Mouse (Mus musculus) liver, postnatal 0 days (tissue): ENCODE measurements at regions not wholly inside any gene's neighbourhood (a gene's known extent, or its start where the extent isn't known, plus 50 kb on each side); places are given as distances from the start of the nearest gene placed in this dataset.

Source experiments
- ATAC-seq: fragments of 200-750 bp; cut with Nextera tagmentation; 2 replicates; pipeline ENCODE4 v1.8.0; 2017; ENCODE audit warnings: mild to moderate bottlenecking, moderate library complexity
- DNase-seq: peaks from one replicate; pipeline ENCODE4 v3.0.0-alpha.2; 2016
- H3K27ac ChIP-seq: fragments of 300-500 bp; sonication (generic); 2 replicates; pipeline ENCODE4 v1.5.1; 2014; ENCODE audit warnings: antibody characterized with exemption, moderate library complexity, mild to moderate bottlenecking, low read depth
- H3K27me3 ChIP-seq: fragments of 300-500 bp; sonication (generic); 2 replicates; pipeline ENCODE4 v1.6.1; 2014; ENCODE audit warnings: low read length, control low read depth, mixed read lengths; ENCODE audit not compliant: insufficient read depth
- H3K36me3 ChIP-seq: fragments of 300-500 bp; sonication (generic); replicated peaks from 2 replicates; pipeline ENCODE4 v1.6.1; 2014; ENCODE audit warnings: mild to moderate bottlenecking, control low read depth, low read length, moderate library complexity, mixed read lengths; ENCODE audit not compliant: insufficient read depth
- H3K4me1 ChIP-seq: fragments of 300-500 bp; sonication (generic); 2 replicates; pipeline ENCODE4 v1.6.1; 2014; ENCODE audit warnings: antibody characterized with exemption, mild to moderate bottlenecking, control low read depth; ENCODE audit not compliant: insufficient read depth
- H3K4me2 ChIP-seq: fragments of 300-500 bp; sonication (generic); 2 replicates; pipeline ENCODE4 v1.6.1; 2014; ENCODE audit warnings: low read depth, mild to moderate bottlenecking, low read length, moderate library complexity, mixed read lengths
- H3K4me3 ChIP-seq: fragments of 300-500 bp; sonication (generic); 2 replicates; pipeline ENCODE4 v1.5.1; 2014; ENCODE audit warnings: low read depth, low read length
- H3K9ac ChIP-seq: fragments of 300-500 bp; sonication (generic); replicated peaks from 2 replicates; pipeline ENCODE4 v1.6.1; 2014; ENCODE audit warnings: mild to moderate bottlenecking, moderate library complexity
- H3K9me3 ChIP-seq: fragments of 300-500 bp; sonication (generic); 2 replicates; pipeline ENCODE4 v1.6.1; 2016; ENCODE audit warnings: mild to moderate bottlenecking, control low read depth, low read length, mixed read lengths
- CTCF ChIP-seq: sonication (generic); IDR thresholded peaks from 2 replicates; pipeline ENCODE4 v1.5.1; 2016; ENCODE audit warnings: antibody characterized with exemption, low read depth
- EP300 ChIP-seq: IDR thresholded peaks from 2 replicates; pipeline ENCODE4 v1.6.1; 2016; ENCODE audit warnings: antibody characterized with exemption, low read depth, mild to moderate bottlenecking
- WGBS: fragments of 180-500 bp; shearing (Covaris S2); extraction: QIAGEN DNeasy Blood & Tissue Kit; methylation state at CpG from one replicate; pipeline ENCODE4 v1.1.7; 2014; ENCODE audit not compliant: insufficient replicate concordance; 5-methylcytosine and 5-hydroxymethylcytosine counted together

DNA sequence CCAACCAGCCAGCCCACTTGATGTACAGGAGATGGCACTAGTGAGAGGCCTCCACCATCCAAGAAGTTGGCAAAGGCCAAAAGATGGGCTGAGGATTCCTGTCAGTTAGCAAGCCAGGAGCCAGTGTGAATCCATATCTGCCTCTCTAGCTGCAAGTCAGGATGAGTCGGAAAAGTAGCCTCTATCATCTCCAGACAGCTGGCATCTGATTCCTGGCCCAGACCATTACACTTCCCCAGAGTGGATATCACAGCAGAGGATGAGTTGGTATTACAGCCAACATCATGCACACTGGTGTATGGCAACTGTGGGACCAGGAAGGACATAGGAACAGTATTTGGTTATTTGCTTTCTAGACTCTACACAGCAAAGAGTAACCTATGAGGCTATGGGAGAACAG is 77.5 kb downstream of the Ackr3 start:
- Histone ChIP-seq H3K27me3 (no peaks in the 10 kb centered on the region), H3K4me1 (no peaks in the 10 kb centered on the region), H3K9me3 (no peaks in the 10 kb centered on the region), H3K36me3 (no peaks in the 10 kb centered on the region), H3K4me2 (no peak overlapping the region), H3K9ac (no peak overlapping the region), H3K4me3 (no peak overlapping the region), H3K27ac (no peak overlapping the region)
- ATAC-seq (peak; percentile 85), DNase-seq (no peak)
- peak; percentile 28; the same call in 1 of the 2 replicates for TF ChIP-seq CTCF
- TF ChIP-seq EP300 = peak; percentile 89
- 75% methylated on average over 1 of the region's 1 CpGs for WGBS

DNA sequence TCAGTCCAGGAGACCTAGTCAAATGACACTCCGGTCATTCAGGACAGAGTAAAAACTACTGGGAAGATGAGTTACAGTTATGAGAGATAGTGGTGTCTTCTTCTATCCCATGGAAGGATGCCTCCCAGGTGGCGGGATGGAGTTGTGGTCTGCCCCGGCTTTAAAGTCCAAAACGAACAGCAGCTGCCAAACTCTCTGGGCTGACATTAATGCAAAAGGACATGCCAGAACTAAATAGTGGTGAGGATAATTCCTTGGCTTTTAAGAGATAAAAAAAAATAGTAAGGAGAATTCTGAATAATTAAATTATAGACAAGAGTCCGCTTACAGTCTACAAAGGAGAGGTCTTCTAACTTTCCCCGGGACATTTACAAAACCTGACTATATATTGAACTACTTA is 78.2 kb downstream of the Ackr3 start:
- Histone ChIP-seq H3K9me3 (no peaks in the 10 kb centered on the region), H3K27me3 (no peaks in the 10 kb centered on the region), H3K4me3 (no peak overlapping the region), H3K4me1 (no peaks in the 10 kb centered on the region), H3K27ac (no peak overlapping the region), H3K4me2 (no peak overlapping the region), H3K36me3 (no peaks in the 10 kb centered on the region), H3K9ac (no peak overlapping the region)
- WGBS = 93% methylated on average over 6 of the region's 6 CpGs
- ATAC-seq (no peak), DNase-seq (no peak)
- TF ChIP-seq EP300 (no peak), CTCF (no peak)

DNA sequence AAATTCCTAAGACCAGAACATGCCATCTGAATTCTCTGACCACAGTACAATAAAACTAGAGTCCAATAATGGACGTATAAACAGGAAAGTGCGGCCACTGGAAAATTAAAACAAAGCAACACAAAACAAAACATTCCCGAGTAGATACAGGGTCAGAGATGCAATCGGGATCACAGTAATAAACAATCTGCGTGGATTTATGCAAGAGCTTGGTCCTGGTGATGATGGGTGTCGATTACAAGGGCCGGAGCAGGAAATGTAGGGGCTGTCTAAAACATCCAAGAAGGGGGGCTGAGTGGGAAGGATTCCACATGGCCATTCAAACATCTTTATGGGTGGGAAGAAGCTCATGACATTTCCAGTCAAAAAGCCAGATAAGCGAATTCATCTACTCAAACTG is 78.6 kb downstream of the Ackr3 start:
- Histone ChIP-seq H3K9ac (no peak overlapping the region), H3K4me1 (0 out of 2 replicates have a peak, but pooled peaks cover under 1% of the 10 kb centered on the region), H3K27me3 (no peaks in the 10 kb centered on the region), H3K4me3 (no peak overlapping the region), H3K9me3 (no peaks in the 10 kb centered on the region), H3K27ac (no peak overlapping the region), H3K36me3 (no peaks in the 10 kb centered on the region), H3K4me2 (no peak overlapping the region)
- DNase-seq (no peak), ATAC-seq (no peak)
- TF ChIP-seq EP300 (no peak), CTCF (no peak)
- WGBS = 78% methylated on average over 8 of the region's 8 CpGs

DNA sequence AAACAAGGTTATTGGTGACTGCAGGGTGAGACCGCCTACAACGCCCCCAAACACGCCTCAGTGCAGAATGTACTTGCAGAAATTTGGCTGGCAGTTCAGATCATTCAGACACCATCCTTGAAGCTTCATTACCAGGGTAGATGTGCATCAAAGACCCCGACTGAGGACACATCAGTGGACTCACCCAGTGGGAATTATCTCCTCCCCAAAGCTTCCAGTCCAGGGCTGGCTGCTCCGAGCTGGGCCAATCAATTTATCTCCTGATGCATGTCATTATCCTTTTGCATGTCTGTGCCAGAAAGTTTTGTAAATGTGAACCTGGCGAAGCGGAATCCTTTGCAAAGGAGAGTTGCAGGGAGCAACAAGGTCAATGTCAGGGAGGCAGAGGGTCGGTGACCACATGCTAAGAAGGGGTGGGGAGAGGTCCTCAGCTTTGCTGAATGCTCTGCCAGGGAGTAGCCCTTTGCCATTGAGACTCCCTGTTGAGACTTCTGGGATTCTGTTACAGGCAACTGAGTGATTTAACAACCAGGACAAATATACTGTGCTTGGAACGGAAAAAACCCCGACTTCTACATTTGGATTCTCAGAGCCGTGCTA is 79.5 kb downstream of the Ackr3 start:
- Histone ChIP-seq H3K4me3 (no peak overlapping the region), H3K9ac (no peak overlapping the region), H3K4me1 (peaks cover 6% of the 10 kb centered on the region), H3K27me3 (no peaks in the 10 kb centered on the region), H3K27ac (no peak overlapping the region), H3K4me2 (no peak overlapping the region), H3K36me3 (no peaks in the 10 kb centered on the region), H3K9me3 (no peaks in the 10 kb centered on the region)
- ATAC-seq (no peak), DNase-seq (no peak)
- 66% methylated on average over 11 of the region's 11 CpGs for WGBS
- no peak for TF ChIP-seq CTCF
- TF ChIP-seq EP300 = no peak

DNA sequence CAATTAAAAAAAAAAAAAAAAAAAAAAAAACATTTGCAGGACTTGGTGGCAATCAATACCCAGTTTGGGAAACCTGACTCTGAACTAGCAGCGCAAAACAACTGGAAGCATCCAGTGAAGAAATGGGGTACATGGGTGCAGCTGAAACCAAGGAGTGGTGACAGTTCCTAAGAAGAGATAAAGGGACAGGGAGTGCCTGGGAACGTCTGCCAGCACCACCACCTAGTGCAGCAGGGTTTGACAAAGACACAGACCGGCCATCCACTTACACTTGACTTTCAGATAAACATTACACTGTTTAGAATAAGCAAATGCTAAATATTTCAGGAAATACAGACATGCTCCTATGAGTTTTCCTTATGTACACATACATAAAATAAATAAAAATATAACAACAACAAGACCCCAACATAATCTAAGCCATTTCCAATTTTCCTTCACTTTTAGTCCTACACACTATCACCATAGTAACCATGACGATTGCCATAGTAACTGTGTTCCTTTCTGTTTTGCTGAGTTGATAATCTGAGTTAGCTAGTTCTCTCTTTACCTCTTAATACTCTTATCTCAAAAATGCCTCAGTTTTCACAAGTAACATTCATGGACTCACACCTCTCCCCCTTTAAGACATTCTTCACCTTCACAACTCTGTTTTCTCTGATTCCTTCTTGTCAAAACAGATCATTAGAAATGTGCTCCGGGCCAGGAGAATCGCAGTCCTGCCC is 80.3 kb downstream of the Ackr3 start:
- H3K36me3 ChIP-seq = no peaks in the 10 kb centered on the region
- ATAC-seq = no peak
- no peak overlapping the region for H3K4me3 ChIP-seq
- no peak overlapping the region for H3K9ac ChIP-seq
- H3K27me3 ChIP-seq = no peaks in the 10 kb centered on the region
- TF ChIP-seq EP300 = no peak
- no peak for TF ChIP-seq CTCF
- H3K27ac ChIP-seq = no peak overlapping the region
- no peak for DNase-seq
- H3K4me2 ChIP-seq = no peak overlapping the region
- WGBS = 62% methylated on average over 6 of the region's 6 CpGs
- H3K9me3 ChIP-seq = no peaks in the 10 kb centered on the region
- H3K4me1 ChIP-seq = peaks cover 14% of the 10 kb centered on the region

DNA sequence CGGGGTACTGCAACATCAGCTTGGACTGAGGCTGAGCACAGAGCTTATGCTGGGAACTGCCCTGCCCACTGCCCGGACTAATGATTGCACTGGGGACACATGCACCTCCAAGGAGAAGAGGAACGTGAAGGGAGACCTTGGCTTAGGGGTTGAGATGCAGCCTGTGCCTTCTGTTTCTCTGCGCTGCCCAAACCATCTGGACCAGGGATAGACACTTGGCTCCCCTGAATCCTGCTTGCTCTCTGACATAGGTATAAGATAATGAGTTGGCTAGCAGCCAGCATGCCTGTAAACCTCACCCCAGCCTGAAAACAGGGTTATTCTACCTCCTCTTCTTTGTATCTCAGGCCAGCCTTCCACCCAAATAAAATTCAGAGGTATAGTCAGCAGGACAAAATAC is 81.5 kb downstream of the Ackr3 start:
- Histone ChIP-seq H3K27ac (no peak overlapping the region), H3K4me2 (no peak overlapping the region), H3K4me3 (no peak overlapping the region), H3K36me3 (no peaks in the 10 kb centered on the region), H3K4me1 (peaks cover 18% of the 10 kb centered on the region), H3K9me3 (no peaks in the 10 kb centered on the region), H3K27me3 (no peaks in the 10 kb centered on the region), H3K9ac (no peak overlapping the region)
- TF ChIP-seq EP300 (no peak), CTCF (no peak)
- no peak for ATAC-seq
- DNase-seq = no peak
- 66% methylated on average over 4 of the region's 4 CpGs for WGBS
